Mouse (Mus musculus) spleen, adult 2 months (tissue): ENCODE measurements around the gene Pdpn. TPM values are rescaled to one million over a fixed set of nuclear protein-coding genes. Genes with fewer than 3 reads are reported as not detected.

ENCODE experiments used
- DNase-seq, 2 experiments: peaks; one replicate each; pipeline versions ENCODE4 v3.0.0 to v3.0.0-alpha.2; 2012 to 2021; ENCODE audit warnings: low spot score in 2 of 2, low read depth in 1 of 2
- H3K27ac ChIP-seq: fragments of 200-500 bp; 2 replicates; pipeline ENCODE4 v1.5.1; 2012; ENCODE audit warnings: low read length, inconsistent platforms; ENCODE audit not compliant: insufficient read depth
- H3K27me3 ChIP-seq: fragments of 200-500 bp; 2 replicates; pipeline ENCODE4 v1.6.1; 2012; ENCODE audit warnings: mild to moderate bottlenecking, moderate library complexity, low read length, inconsistent platforms; ENCODE audit not compliant: control insufficient read depth, insufficient read depth
- H3K36me3 ChIP-seq: fragments of 200-500 bp; 2 replicates; pipeline ENCODE4 v1.6.1; 2012; ENCODE audit warnings: mild to moderate bottlenecking, low read length, inconsistent platforms; ENCODE audit not compliant: control insufficient read depth, insufficient read depth
- H3K4me1 ChIP-seq: fragments of 200-500 bp; 2 replicates; pipeline ENCODE4 v1.6.1; 2011; ENCODE audit warnings: inconsistent platforms; ENCODE audit not compliant: control insufficient read depth, insufficient read depth, insufficient read length
- H3K4me3 ChIP-seq: fragments of 200-500 bp; 2 replicates; pipeline ENCODE4 v1.5.1; 2011; ENCODE audit warnings: mild to moderate bottlenecking, inconsistent platforms; ENCODE audit not compliant: insufficient read depth, insufficient read length; ENCODE audit errors: extremely low read depth
- CTCF ChIP-seq: fragments of 200-500 bp; IDR thresholded peaks from 2 replicates; pipeline ENCODE4 v1.5.1; 2011; ENCODE audit warnings: mild to moderate bottlenecking, inconsistent platforms; ENCODE audit not compliant: insufficient read depth, insufficient read length, insufficient replicate concordance; ENCODE audit errors: extremely low read depth
- POLR2A ChIP-seq: fragments of 200-500 bp; IDR thresholded peaks from 2 replicates; pipeline ENCODE4 v1.6.1; 2011; ENCODE audit warnings: low read depth, low read length, inconsistent platforms
- WGBS: fragments of 180-500 bp; shearing (Covaris S2); methylation state at CpG from one replicate; pipeline ENCODE4 v1.1.7; 2018; 5-methylcytosine and 5-hydroxymethylcytosine counted together
- polyA plus RNA-seq: library from polyadenylated mRNA; depleted of rRNA; stranded (reverse); fragments of >200 nt; gene quantifications from 2 replicates; pipeline ENCODE4 v1.2.3, GENCODE M21; 2012

Pdpn gene
- polyA plus RNA-seq, 1 experiment = 0.28 TPM

DNA sequence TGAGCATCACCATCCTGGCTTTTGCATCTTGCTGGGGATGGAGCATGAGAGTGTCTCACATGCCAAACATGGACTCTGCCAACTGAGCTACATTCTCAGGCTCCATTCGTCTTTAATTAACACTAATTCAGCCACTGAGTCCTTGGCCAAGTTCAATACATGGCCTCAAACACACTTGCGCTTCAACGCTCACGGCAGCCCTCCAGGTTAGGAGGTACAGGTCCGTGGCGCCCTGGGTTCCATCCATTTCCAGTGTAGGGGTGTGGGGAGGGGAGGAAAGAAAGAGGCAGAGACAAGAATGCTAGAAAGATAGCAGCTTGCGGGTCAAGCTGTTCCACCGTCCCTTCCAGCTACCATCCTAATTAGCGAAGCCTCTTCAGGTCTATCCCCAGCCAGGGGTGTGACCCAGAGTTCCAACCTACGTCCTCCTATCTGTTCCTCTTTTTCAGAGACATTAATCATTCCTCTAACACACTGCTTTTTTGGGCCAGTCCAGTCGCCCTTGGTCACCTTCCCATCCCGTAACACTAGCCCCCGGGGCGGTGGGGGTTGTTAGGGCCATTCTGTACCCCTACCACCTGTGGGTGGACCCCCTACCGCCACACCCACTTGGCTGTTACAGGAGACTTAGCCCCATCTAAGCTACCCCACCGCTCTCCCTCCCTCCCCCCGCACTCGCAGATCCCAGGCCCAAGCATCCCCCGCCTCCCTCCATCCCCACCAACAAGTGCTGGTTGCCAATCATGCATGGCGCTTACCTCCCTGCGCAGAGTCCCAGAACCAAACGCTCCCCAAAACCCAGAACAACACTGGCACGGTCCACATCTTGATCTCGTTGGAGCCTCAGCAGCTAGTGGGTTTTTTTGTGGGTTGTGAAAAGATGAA lies 691 bp downstream of the Pdpn start:
- H3K4me1 ChIP-seq = no peaks in the 10 kb centered on the region
- no peaks in the 10 kb centered on the region for H3K36me3 ChIP-seq
- no peak overlapping the region for H3K27ac ChIP-seq
- 20% methylated on average over 24 of the region's 24 CpGs for WGBS
- no peak overlapping the region for H3K4me3 ChIP-seq
- no peak for DNase-seq
- TF ChIP-seq CTCF (no peak), POLR2A (no peak)
- peaks cover 1% of the 10 kb centered on the region; the same call in 1 of the 2 replicates for H3K27me3 ChIP-seq

DNA sequence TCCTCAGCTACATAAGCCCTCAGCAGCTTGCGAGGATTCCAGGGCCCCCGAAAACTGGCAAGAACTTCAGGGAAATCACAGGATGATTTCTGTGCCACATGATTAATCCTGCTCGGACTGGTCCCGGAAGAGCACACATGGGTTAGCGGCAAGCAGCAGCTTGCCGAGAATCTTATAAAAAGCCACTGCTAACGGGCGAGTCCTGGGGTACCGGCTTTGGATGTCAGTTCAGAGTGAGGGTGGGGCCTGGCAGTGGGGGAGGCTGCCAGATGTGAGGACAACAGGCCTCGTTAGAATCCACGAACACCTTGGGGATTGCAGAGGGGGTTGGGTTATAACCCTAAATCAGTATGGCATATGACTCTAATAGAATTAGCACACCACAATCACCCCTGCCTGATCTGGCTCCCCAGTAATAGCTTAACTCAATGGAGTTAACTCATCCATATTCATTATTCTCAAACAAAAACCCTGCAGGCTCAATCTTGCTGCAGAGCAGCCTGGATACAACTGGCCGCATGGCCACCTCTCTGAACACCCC lies 2.3 kb downstream of the Pdpn start:
- WGBS = 48% methylated on average over 12 of the region's 12 CpGs
- Histone ChIP-seq H3K4me1 (no peaks in the 10 kb centered on the region), H3K4me3 (no peak overlapping the region), H3K36me3 (no peaks in the 10 kb centered on the region), H3K27ac (no peak overlapping the region), H3K27me3 (peaks cover 1% of the 10 kb centered on the region; the same call in 1 of the 2 replicates)
- no peak for TF ChIP-seq CTCF
- TF ChIP-seq POLR2A = no peak
- no peak for DNase-seq

DNA sequence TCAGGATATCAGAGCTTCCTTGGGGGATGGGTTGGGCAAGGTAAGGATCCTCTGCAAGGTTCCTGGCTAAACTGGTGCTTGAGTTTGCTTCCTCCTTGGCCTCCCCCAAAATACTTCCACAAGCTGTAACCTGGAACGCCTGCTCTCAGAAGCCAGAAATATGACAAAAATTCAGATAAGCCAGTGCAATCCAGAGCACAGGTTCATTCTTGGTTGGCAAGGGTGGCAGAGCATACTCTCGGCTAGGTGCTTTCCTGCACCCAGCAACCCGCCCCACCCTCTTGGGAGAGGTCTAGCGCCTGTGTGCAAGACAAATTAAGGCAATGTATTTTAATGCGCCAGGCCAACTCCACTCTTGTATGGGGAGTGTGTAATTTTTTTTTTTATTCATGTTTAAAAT lies 3.2 kb downstream of the Pdpn start:
- no peak overlapping the region for H3K4me3 ChIP-seq
- H3K4me1 ChIP-seq = no peaks in the 10 kb centered on the region
- H3K27me3 ChIP-seq = peaks cover 1% of the 10 kb centered on the region; the same call in 1 of the 2 replicates
- H3K36me3 ChIP-seq = no peaks in the 10 kb centered on the region
- 83% methylated on average over 5 of the region's 5 CpGs for WGBS
- TF ChIP-seq CTCF = no peak
- no peak for TF ChIP-seq POLR2A
- DNase-seq = no peak
- H3K27ac ChIP-seq = no peak overlapping the region

DNA sequence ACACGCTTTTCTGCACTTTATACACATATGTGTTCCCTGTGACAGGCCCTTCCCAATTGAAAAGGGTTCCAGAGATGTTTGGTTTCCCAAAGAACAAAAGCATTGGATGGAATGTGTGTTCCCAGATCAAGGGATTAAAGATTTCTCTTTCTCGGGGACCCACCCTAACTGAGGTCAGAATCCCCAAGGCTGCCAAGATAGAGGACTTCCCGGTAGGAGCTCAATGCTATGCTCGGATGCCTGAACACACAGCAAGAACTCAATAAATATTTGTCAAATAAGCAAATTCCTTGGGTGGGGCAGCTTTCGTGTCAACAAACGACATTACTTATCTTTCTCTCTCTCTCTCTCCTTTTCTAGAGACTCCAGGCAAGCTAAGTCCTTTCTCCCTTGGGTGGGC lies 5.0 kb downstream of the Pdpn start:
- Histone ChIP-seq H3K27me3 (peaks cover 1% of the 10 kb centered on the region; the same call in 1 of the 2 replicates), H3K36me3 (no peaks in the 10 kb centered on the region), H3K4me1 (no peaks in the 10 kb centered on the region), H3K27ac (no peak overlapping the region), H3K4me3 (no peak overlapping the region)
- 86% methylated on average over 6 of the region's 6 CpGs for WGBS
- TF ChIP-seq POLR2A = no peak
- no peak for TF ChIP-seq CTCF
- DNase-seq = no peak

DNA sequence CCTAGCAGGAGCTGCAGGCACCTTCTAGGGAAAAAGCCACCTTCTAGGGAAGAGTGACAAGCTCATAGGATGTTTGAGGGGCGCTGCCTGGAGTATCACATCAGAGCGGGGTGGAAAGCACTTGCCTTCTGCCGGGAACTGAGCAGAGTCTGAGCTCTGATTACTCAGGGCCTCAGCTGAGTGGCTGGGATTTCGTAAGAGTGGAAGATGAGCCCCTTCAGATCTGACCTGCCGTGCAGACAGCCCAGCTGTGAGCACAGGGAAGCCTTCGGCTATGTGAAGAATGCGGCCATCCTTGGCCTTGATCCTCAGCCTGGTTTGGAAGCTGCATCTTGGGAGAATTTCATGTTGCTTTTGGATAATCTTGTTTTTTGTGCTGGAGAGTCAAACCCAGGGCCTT lies 10.5 kb downstream of the Pdpn start:
- Histone ChIP-seq H3K4me3 (no peak overlapping the region), H3K36me3 (no peaks in the 10 kb centered on the region), H3K27me3 (no peaks in the 10 kb centered on the region), H3K4me1 (no peaks in the 10 kb centered on the region), H3K27ac (no peak overlapping the region)
- DNase-seq = no peak
- no peak for TF ChIP-seq POLR2A
- TF ChIP-seq CTCF = no peak
- 64% methylated on average over 7 of the region's 7 CpGs for WGBS

DNA sequence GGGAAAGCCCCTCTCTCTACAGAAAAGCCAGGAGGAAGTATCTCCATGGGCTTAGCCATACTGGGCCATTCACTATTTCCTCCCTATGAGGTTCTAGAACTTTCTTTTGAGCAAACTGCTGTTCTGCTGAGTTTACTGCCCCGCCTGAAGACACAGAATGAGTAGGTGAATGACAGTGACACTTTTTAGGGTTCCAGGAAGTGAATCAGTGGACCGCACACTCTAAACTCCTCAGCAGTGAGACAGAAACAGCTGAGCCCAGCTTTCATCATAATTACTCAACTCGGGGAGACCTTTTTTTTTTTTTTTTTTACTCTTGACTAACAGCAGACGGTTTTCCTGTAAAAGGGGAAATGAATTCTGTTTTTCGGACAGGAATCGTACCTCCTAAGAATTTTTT lies 10.9 kb downstream of the Pdpn start:
- no peak for DNase-seq
- H3K4me1 ChIP-seq = no peaks in the 10 kb centered on the region
- H3K27ac ChIP-seq = no peak overlapping the region
- no peaks in the 10 kb centered on the region for H3K27me3 ChIP-seq
- TF ChIP-seq POLR2A (no peak), CTCF (no peak)
- H3K4me3 ChIP-seq = no peak overlapping the region
- WGBS = 8% methylated on average over 6 of the region's 6 CpGs
- no peaks in the 10 kb centered on the region for H3K36me3 ChIP-seq

DNA sequence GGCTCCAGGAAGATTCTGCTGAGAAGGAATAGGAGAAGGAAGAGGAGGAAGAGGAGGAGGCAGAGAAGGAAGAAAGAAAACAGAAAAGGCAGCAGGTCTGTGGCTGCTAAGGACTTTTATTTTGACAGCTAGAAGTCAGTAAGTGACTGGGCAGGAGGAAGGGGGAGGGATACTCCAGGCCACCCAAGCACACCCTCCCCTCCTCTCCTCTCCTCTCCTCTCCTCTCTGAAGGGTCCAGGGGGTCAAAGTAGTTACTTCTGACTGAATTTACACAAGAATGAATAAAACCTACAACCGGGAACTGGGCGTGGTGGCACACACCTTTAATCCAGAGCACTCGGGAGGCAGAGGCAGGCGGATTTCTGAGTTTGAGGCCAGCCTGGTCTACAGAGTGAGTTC lies 12.3 kb downstream of the Pdpn start:
- Histone ChIP-seq H3K36me3 (no peaks in the 10 kb centered on the region), H3K4me3 (no peak overlapping the region), H3K27me3 (no peaks in the 10 kb centered on the region), H3K4me1 (no peaks in the 10 kb centered on the region), H3K27ac (no peak overlapping the region)
- 85% methylated on average over 4 of the region's 4 CpGs for WGBS
- no peak for TF ChIP-seq CTCF
- no peak for DNase-seq
